Mouse (Mus musculus) cerebellum, adult 9-10 months (tissue): ENCODE measurements around the gene Orc5.
"Not testable (repeated sequence)": the region's sequence is repeated elsewhere in the genome, so short reads cannot be mapped to it uniquely, and the experiment has no call there.

Experiments used
- DNase-seq: peaks from one replicate; pipeline ENCODE4 v3.0.0; 2022

Orc5 gene

DNA sequence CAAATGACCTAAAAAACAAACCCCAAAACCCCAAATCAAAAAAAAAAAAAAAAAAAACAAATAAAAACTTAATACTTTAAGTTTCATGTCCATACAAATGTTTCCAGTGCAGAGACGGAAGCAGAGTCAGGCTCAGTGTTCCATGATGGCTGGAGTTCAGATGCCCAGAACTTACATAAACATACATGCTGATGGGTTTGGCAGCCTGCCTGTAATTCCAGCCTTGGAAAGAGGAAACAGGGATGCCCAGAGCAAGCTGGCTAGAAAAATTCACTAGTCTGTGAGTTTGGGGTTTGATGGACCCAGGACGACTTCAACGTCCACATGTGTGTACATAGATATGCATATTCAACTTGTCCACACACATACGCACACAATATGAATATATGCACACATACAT, 27.6 kb downstream of the Orc5 start:
- peak; percentile 83 for DNase-seq

DNA sequence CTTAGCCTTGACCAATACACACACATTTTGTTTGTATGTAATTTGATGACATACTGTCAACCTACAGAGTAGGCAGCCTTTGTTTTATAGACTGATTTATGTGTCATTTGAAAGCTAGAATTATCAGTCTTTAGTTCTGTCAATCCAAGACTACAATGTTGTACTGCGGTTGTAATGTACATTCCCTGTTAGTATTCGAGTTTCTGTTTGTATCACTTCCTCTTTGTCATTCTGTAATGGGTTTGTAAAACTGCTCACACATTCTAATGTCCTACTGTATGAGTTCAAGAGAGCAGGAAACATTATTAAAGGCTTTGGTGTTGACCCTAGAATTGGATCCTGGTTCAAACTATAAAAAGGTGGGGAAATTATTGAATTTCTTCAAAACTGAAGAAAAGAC, 30.5 kb downstream of the Orc5 start:
- no peak for DNase-seq

DNA sequence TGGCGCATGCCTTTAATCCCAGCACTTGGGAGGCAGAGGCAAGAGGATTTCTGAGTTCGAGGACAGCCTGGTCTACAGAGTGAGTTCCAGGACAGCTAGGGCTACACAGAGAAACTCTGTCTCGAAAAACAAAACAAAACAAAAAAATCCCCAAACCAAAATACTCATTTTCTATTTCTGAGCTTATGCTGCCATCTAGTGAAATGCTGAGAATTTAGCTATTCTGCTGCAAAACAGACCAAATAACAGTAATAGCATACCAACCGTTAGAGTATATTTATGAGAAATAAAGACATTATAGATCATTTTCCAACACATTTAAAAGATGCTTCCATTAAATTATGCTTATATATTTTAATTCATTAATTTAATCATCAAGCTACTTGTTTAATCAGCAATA, 34.5 kb downstream of the Orc5 start:
- peak; percentile 60 for DNase-seq

- not testable (repeated sequence) for DNase-seq
Observed at GRCm38 (mm10) chr5:22514231-22514630, 36.0 kb downstream of the Orc5 start.

DNA sequence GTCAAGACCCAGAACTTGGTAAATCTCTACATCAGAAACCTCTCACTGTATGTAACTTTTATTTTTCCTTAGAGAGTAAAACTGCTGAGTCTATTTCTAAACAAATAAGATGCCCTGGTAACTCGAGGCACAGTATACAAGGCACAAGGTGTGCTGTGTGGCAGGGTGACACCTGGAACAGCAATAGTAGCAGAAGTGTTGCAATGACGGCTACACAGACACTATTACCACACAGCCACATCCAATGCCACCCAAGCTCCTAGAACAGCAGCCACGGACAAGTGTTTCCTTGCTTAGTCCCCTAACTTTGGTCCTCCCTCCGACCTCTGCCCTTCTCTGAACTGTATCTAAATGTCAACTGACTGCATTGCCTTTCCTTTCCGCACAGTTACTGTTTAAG, 37.6 kb downstream of the Orc5 start:
- DNase-seq: not testable (repeated sequence)

GRCm38 (mm10) chr5:22511824-22512223, 38.4 kb downstream of the Orc5 start:
- DNase-seq: peak; percentile 69

- DNase-seq: peak; percentile 28
Observed at GRCm38 (mm10) chr5:22508560-22508959, 41.7 kb downstream of the Orc5 start.

DNA sequence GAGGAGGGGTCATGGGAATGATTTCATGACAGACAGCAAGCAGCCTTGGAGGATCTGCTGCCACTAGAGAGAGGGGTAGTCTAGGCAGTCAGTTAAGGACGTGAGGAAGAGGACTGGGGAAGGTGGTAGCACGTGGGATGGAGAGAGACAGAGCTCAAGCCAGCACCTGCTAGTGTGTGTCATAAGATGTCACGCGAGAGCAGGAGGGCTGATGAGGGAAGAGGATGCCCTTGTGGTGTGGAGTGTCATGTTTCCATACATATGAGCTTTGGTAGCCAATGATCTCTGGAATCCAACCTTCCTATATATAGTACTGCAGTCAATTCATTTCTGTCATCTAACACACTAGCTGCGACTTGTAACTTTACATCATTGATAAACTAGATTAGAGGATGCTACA, 50.8 kb downstream of the Orc5 start:
- DNase-seq: no peak

DNA sequence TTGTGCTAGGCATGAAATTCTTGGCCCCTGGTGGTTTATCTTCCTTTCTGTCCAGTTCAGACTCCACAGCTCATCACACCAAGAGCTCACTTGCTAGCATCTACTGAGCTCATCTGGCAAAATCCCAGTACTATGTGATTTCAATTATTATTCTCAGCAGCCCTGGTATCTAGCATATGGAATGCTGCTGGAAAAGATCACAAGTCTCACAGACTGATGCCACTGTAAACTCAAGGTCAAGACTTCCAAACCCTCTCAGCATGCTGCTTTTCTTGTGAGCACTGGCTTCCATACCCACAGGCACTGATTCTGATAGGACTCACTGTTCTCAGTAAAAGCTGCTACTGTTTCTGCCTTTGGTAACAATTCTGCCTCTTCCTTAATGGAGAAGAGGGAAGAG, 59.1 kb downstream of the Orc5 start:
- DNase-seq: peak; percentile 85

DNA sequence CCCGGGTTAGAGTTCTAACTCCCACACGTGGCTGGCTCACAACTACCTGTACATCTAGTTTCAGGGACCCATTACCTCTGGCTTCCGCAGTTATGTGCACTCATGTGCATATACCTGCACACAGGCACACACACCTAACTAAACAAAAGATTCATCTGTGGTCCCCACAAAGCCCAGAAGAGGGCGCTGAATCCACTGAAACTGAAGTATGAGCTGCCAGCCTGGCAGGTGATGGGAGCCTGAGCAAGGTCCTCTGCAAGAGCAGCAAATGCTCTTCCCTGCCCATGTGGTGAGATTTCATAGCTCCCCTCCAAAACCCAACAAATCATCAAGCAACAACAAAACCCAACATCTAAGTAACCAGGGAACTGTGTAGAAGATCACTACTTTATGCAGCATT, 61.1 kb downstream of the Orc5 start:
- DNase-seq: peak; percentile 61

- DNase-seq: peak; percentile 99
Observed at GRCm38 (mm10) chr5:22486601-22487206, 63.5 kb downstream of the Orc5 start.

- peak; percentile 65 for DNase-seq
Observed at GRCm38 (mm10) chr5:22485764-22486163, 64.5 kb downstream of the Orc5 start.

- no peak for DNase-seq
Observed at GRCm38 (mm10) chr5:22482567-22482966, 67.7 kb downstream of the Orc5 start.

DNA sequence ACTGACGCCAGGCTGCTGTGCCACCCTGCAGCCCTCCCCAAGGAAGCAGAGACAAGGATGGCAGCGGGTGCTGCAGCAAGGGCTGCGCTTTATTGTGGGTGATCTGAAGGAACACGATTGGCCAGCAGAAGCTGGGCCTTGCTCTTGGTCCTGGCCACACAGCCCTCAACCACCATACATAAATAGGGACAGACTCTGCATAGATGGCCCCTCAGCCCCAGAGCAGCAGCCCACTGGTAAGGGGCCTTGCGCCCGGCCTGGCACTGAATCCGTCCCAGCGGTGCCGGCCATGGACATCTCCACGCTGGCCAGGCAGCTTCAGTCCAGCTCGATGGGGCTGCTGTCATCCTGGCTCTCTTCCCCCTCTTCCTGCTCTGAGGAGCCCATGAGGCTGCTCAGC, 77.8 kb downstream of the Orc5 start:
- not testable (repeated sequence) for DNase-seq

DNA sequence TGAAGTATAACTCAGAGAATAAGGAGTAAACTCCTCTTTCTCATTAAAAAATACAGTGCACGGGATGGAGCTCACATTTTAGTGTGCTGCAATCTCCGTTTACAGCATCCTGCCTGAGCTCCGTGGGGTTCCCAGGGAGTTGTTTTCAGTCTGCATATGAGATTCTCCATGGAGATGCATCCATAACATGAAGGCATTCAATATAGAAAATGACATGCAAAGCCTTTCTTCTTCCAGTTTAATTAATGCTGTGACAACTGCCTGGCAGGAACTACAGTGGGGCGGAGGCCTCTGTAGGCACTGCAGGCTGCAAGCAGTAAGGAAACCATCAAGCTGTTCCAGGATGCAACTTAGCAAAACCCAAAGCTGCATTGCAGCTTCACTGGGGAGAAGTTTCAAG, 79.0 kb downstream of the Orc5 start:
- DNase-seq: no peak

DNA sequence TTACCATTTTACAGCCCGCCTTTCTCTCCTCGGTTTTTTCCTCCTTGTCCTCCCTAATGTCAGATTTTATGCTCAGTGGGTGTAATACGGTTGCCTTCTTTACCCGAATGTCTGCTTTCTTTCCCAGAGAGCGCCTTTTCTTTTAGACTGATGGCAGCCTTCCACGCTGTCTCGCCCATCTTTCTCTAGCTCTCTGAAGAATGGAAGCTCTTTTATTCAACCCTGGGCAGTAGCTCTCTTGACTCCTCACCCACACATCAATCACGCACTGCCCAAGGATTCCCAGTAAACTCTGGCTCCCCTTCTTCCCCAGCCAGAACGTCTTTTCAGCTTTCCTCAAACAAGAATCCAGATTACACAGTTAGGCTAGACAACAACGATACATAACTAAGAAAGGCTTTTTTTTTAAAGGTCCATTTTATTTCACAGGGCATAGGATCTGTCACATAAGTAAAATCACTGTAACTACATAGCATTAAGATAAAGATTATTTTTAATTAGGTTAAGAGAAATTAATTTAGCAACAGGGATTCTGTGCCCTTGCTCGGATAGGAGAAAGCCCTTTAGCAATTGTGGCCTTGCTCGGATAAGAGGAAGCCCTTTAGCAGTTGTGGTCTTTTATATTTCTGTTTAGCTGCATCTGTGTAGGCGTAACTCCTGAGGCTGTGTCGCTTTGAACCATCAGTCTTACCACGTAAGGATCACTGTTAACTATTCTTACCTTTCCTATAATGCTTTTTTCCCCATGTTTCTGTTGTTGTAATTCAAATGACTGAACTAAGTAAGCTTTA, 97.2 kb downstream of the Orc5 start:
- DNase-seq: no peak

DNA sequence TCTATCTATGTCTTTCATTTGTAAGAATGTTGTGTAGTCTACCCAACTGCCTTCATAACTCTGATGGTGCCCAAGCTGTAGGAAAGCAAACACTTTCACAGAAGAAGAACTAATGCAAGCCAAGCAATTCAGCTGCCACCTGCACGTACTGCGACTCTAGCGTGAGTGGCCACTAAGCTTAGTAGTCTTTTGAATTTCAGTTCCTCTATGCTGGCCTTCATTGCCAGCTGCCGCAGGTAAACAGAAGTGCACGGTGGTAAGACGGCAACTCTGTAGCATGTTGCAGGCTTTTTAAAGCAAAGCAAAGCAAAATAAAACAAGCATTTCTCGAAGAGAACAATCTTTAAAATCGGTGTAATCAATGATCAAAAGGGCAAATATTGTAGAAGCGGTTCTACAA, 97.8 kb downstream of the Orc5 start:
- DNase-seq: no peak

DNA sequence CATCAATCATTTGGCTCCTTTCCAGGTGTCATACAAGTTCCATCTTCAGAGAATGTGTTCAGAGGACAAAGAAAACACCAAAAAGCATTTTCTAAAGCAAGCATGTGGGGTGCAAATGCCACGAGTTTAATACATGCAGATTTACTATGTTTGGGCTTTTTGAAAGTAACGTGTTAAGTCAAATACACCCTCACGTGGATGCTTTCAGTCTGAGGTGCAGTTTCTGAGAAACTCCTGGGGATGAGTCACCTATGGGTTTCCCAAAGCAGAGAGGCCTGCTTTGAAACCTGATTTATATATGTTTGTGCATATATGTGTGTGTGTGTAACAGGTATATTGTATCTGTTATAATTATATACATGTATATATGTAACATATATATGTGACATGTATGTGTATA, 98.5 kb downstream of the Orc5 start:
- no peak for DNase-seq

GRCm38 (mm10) chr5:22449492-22449891, 100.7 kb downstream of the Orc5 start:
- DNase-seq: no peak
